Mouse (Mus musculus) E14TG2a.4 (cell line): ENCODE results near the gene Hsd17b7.

ENCODE experiments used
- CTCF ChIP-seq: conservative IDR thresholded peaks from 2 replicates; pipeline ENCODE4 v1.5.1; 2014; ENCODE audit warnings: low read length
- NANOG ChIP-seq: IDR thresholded peaks from 2 replicates; pipeline ENCODE4 v1.6.1; 2014; ENCODE audit warnings: borderline replicate concordance, low read length, mixed read lengths

GRCm38 (mm10) chr1:169917115-169917796 lies 51.8 kb downstream of the Hsd17b7 start:
- no peak for TF ChIP-seq CTCF
- no peak for TF ChIP-seq NANOG
